Mouse (Mus musculus): ENCODE data around the gene Ampd3. TPM values are rescaled to one million over a fixed set of nuclear protein-coding genes. Genes with fewer than 3 reads are reported as not detected.

Gene Ampd3
- polyA plus RNA-seq, 1 experiment: 4.5 TPM

DNA sequence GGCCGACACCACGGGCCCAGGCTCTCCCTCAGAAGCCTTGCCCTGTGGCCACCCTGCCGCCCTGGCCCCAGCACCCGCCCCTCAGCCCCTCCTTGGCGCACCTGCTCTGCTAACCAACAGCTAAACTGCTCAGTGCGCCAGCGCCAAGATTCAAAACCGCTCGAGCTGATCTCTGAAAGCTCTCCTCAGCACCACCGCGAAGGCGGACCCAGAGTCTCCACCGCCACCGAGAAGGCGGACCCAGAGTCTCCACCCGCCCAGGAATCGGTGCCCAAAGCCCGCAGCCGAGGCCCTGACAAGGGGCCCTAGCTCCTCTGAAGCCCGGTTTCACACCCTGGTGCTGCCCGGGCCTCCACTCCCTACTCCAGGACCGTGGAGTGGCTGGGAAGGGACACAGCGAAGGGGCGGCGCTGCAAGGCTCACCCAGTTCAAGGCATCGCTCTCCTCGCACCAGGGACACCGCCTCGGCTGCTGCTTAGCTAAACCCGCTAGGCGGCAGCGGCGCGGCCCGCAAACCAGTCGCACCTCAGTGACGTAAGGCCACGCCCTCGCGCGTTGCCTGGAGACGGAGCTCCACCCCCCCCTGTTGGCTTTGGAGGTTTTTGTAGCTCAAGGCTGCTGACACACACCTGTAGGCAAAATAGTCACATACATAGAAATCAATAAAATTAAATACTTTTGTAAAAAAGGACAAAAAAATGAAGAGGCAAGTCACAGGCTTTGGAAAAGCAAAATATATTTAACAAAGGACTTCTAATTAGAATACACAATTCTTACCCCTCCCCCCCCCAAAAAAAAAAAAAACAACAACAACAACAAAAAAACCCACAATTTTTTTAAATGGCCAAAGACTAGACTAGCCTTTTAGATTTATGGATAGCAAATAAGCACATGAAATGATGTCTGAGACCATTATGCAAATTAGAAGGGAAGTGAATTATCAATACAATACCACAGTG is 76.2 kb downstream of the Ampd3 start, which contains the start of gene Rnf141:
TSS of gene Rnf141 (minus strand) at position 542 of the 959 bp plus-strand sequence.
- Histone ChIP-seq H3K27me3 (ENCODE audit: control insufficient read depth, insufficient read depth, insufficient read length) (no peaks in the 10 kb centered on the region), H3K79me2 (ENCODE audit: control insufficient read depth, insufficient read depth) (peaks cover 19% of the 10 kb centered on the region), H3ac (ENCODE audit: control insufficient read depth, insufficient read length, low read depth) (peak within 1 kb of the TSS; percentile 82), H3K79me3 (ENCODE audit: low read depth) (peaks cover 1% of the 10 kb centered on the region), H3K36me3 (ENCODE audit: control insufficient read depth, insufficient read depth) (no peaks in the 10 kb centered on the region), H3K4me3 (ENCODE audit: insufficient read depth, poor library complexity, severe bottlenecking) (peak within 1 kb of the TSS; percentile 45)
- TF ChIP-seq USF1 (IDR thresholded peaks at IDR 0.05; ENCODE audit: low read depth) (no peak), FOSL1 (IDR thresholded peaks at IDR 0.05; ENCODE audit: insufficient read depth, low read length, poor library complexity, severe bottlenecking) (no peak), MAX (IDR thresholded peaks at IDR 0.05) (peak; percentile 73), CEBPB (IDR thresholded peaks at IDR 0.05; ENCODE audit: low read depth) (no peak), CTCF (IDR thresholded peaks at IDR 0.05; ENCODE audit: control insufficient read depth, insufficient read depth, insufficient read length) (peak; percentile 89), MYOG (IDR thresholded peaks at IDR 0.05; ENCODE audit: control insufficient read depth, extremely low read depth, insufficient read length) (no peak), MYOD1 (IDR thresholded peaks at IDR 0.05; ENCODE audit: control insufficient read depth, insufficient read length, low read depth) (no peak)

DNA sequence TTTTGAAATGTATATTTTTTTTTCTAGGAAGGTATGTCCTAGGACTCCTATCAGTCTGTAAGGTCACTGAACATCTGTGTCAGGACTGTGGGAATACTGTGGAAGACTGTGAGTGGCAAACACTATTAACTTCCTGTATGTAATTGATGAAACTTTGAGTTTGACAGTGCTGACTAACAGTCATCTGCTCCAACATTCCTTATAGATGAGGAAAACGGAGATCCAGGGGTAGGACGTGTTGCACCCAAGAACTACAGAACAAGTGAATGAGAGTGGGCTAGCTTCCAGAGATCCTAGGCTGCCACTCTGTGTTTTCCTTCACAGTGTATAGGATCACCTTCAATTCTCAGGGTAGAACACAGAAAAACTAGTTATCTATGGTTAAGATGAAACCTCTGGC is 79.3 kb downstream of the Ampd3 start:
- Histone ChIP-seq H3ac (ENCODE audit: control insufficient read depth, insufficient read length, low read depth) (no peak overlapping the region), H3K79me2 (ENCODE audit: control insufficient read depth, insufficient read depth) (peaks cover 12% of the 10 kb centered on the region), H3K27me3 (ENCODE audit: control insufficient read depth, insufficient read depth, insufficient read length) (no peaks in the 10 kb centered on the region), H3K79me3 (ENCODE audit: low read depth) (no peaks in the 10 kb centered on the region), H3K36me3 (ENCODE audit: control insufficient read depth, insufficient read depth) (no peaks in the 10 kb centered on the region), H3K4me3 (ENCODE audit: insufficient read depth, poor library complexity, severe bottlenecking) (no peak overlapping the region)
- TF ChIP-seq CTCF (IDR thresholded peaks at IDR 0.05; ENCODE audit: control insufficient read depth, insufficient read depth, insufficient read length): no peak

DNA sequence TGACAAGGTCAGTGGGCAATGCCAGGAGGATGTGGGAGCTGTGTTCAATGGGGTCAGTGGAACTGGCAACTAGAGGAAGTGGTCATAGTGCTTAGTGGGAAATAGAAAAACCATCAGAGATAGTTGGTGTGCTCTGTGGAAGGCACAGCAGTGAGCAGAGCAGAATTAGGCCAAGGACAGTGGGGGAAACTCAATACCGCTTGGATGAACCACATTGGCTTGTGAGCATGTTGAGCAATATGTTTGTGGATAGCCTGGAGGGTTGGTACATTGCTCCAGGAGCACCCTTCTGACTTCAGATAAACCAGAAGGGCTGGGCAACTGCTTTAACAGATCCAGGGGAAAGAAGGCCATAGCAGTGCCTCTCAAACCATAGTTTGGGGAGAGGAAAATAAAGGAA is 80.4 kb downstream of the Ampd3 start:
- H3ac ChIP-seq (ENCODE audit: control insufficient read depth, insufficient read length, low read depth): no peak overlapping the region
- peaks cover 4% of the 10 kb centered on the region for H3K79me2 ChIP-seq (ENCODE audit: control insufficient read depth, insufficient read depth)
- H3K27me3 ChIP-seq (ENCODE audit: control insufficient read depth, insufficient read depth, insufficient read length): no peaks in the 10 kb centered on the region
- no peaks in the 10 kb centered on the region for H3K79me3 ChIP-seq (ENCODE audit: low read depth)
- H3K36me3 ChIP-seq (ENCODE audit: control insufficient read depth, insufficient read depth): no peaks in the 10 kb centered on the region
- no peak overlapping the region for H3K4me3 ChIP-seq (ENCODE audit: insufficient read depth, poor library complexity, severe bottlenecking)
- no peak for TF ChIP-seq FOSL1 (IDR thresholded peaks at IDR 0.05; ENCODE audit: insufficient read depth, low read length, poor library complexity, severe bottlenecking)
- no peak for TF ChIP-seq MYOG (IDR thresholded peaks at IDR 0.05; ENCODE audit: control insufficient read depth, extremely low read depth, insufficient read length)
- no peak for TF ChIP-seq MAX (IDR thresholded peaks at IDR 0.05)
- TF ChIP-seq MYOD1 (IDR thresholded peaks at IDR 0.05; ENCODE audit: control insufficient read depth, insufficient read length, low read depth): no peak
- no peak for TF ChIP-seq CEBPB (IDR thresholded peaks at IDR 0.05; ENCODE audit: low read depth)
- no peak for TF ChIP-seq USF1 (IDR thresholded peaks at IDR 0.05; ENCODE audit: low read depth)
- no peak for TF ChIP-seq CTCF (IDR thresholded peaks at IDR 0.05; ENCODE audit: control insufficient read depth, insufficient read depth, insufficient read length)

DNA sequence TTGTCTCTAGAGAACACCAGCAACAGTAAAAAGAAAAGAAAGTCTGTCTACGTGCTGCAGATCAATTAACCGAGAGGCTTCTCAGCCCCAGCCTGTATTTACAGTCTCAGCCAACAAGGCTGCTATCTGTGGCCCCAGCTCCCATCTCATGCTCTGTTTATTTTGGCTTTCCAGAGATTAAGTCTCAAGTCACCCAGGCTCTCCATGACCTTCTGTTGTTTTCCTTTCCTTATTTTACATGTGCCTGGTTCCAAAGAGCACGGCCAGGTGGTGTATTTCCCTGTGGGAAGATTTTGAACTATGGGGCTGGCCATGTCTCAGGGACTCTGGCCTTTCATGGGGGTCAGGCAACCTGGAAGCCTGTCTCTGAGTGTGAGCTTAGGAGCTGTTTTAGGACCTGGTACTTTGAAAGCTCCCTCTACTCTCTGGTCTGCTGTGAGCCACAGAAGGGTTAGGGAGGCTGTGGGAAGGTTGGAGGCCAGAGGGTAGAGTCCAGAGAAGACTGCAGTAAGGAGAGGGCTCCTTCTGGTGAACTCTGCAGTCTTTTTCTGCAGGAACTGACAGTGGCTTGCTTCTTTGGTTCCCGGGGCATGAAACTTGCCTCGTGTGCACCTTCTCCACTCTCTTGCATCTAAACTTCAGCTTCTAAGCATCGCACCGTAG is 83.7 kb downstream of the Ampd3 start:
- H3K4me3 ChIP-seq (ENCODE audit: insufficient read depth, poor library complexity, severe bottlenecking): no peak overlapping the region
- no peaks in the 10 kb centered on the region for H3K79me3 ChIP-seq (ENCODE audit: low read depth)
- H3K36me3 ChIP-seq (ENCODE audit: control insufficient read depth, insufficient read depth): no peaks in the 10 kb centered on the region
- H3ac ChIP-seq (ENCODE audit: control insufficient read depth, insufficient read length, low read depth): no peak overlapping the region
- TF ChIP-seq FOSL1 (IDR thresholded peaks at IDR 0.05; ENCODE audit: insufficient read depth, low read length, poor library complexity, severe bottlenecking) (no peak), MAX (IDR thresholded peaks at IDR 0.05) (no peak), USF1 (IDR thresholded peaks at IDR 0.05; ENCODE audit: low read depth) (no peak), MYOG (IDR thresholded peaks at IDR 0.05; ENCODE audit: control insufficient read depth, extremely low read depth, insufficient read length) (no peak), CEBPB (IDR thresholded peaks at IDR 0.05; ENCODE audit: low read depth) (no peak), CTCF (IDR thresholded peaks at IDR 0.05; ENCODE audit: control insufficient read depth, insufficient read depth, insufficient read length) (no peak), MYOD1 (IDR thresholded peaks at IDR 0.05; ENCODE audit: control insufficient read depth, insufficient read length, low read depth) (no peak)
- no peaks in the 10 kb centered on the region for H3K79me2 ChIP-seq (ENCODE audit: control insufficient read depth, insufficient read depth)
- H3K27me3 ChIP-seq (ENCODE audit: control insufficient read depth, insufficient read depth, insufficient read length): no peaks in the 10 kb centered on the region

DNA sequence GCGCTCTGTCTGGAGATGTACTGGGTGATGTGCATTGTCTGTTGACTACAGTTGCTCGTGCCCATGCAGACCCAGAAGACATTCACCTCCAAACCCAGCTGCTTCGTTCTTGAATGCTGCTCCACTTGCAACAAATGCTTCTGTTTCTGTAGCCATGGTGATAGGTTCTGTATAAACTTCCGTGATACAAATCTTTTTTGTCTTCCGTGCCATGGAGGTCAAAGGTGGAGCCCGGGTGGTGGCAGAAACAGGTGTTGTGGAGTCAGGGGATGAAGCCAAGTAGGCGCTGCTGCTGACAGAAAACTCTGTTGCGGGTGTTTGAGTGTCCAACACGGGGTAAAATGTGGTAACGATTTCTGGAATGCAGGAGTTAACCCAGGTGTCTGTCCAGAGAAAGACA is 85.6 kb downstream of the Ampd3 start:
- H3K4me3 ChIP-seq (ENCODE audit: insufficient read depth, poor library complexity, severe bottlenecking): no peak overlapping the region
- no peaks in the 10 kb centered on the region for H3K27me3 ChIP-seq (ENCODE audit: control insufficient read depth, insufficient read depth, insufficient read length)
- H3ac ChIP-seq (ENCODE audit: control insufficient read depth, insufficient read length, low read depth): no peak overlapping the region
- no peaks in the 10 kb centered on the region for H3K36me3 ChIP-seq (ENCODE audit: control insufficient read depth, insufficient read depth)
- no peaks in the 10 kb centered on the region for H3K79me3 ChIP-seq (ENCODE audit: low read depth)
- TF ChIP-seq CTCF (IDR thresholded peaks at IDR 0.05; ENCODE audit: control insufficient read depth, insufficient read depth, insufficient read length): no peak
- TF ChIP-seq CEBPB (IDR thresholded peaks at IDR 0.05; ENCODE audit: low read depth): no peak
- TF ChIP-seq MYOG (IDR thresholded peaks at IDR 0.05; ENCODE audit: control insufficient read depth, extremely low read depth, insufficient read length): no peak
- no peak for TF ChIP-seq USF1 (IDR thresholded peaks at IDR 0.05; ENCODE audit: low read depth)
- no peak for TF ChIP-seq FOSL1 (IDR thresholded peaks at IDR 0.05; ENCODE audit: insufficient read depth, low read length, poor library complexity, severe bottlenecking)
- no peak for TF ChIP-seq MYOD1 (IDR thresholded peaks at IDR 0.05; ENCODE audit: control insufficient read depth, insufficient read length, low read depth)
- TF ChIP-seq MAX (IDR thresholded peaks at IDR 0.05): no peak
- no peaks in the 10 kb centered on the region for H3K79me2 ChIP-seq (ENCODE audit: control insufficient read depth, insufficient read depth)

Measured in C2C12 (cell line).